ENCODE assay signal across 23 mouse cellular contexts in genomic region chr4:128784950-128785631, GRCm38 (mm10). TPM values are rescaled to one million over a fixed set of nuclear protein-coding genes. Genes with fewer than 3 reads are reported as not detected.
DNase-seq lines count a peak whose midpoint lies in the region; ATAC-seq lines count a peak whose summit lies in the region.
"Had no signal": no experiment of that assay in that cellular context is flagged by ENCODE, and none has a peak within 500 bp of the region (broad histone marks: within the 10 kb centered on the region; RNA-seq: fewer than 3 reads in every experiment).

No protein-coding gene starts in this region.

- no peaks in the 10 kb centered on the region for H3K9me3 ChIP-seq in heart, embryonic 12.5 days (replicated peaks)
- H3K9me3 ChIP-seq: embryonic facial prominence, embryonic 15.5 days; heart, embryonic 13.5 days; liver, embryonic 12.5 days; stomach, embryonic 15.5 days had no signal

- peak; percentile 3 for DNase-seq in embryo, embryonic 10 days (ENCODE audit: low spot score)
- no peak for DNase-seq in embryo, embryonic 10.5 days (ENCODE audit: low spot score)
- peak; percentile 30 to 46 for DNase-seq in right cerebral cortex, adult 2 months (ENCODE audit: low spot score in 2 of 2)
- no peak for DNase-seq in right cerebral cortex, postnatal 4 days
- peak; percentile 51 for DNase-seq in telencephalon, adult 2 months (ENCODE audit: low read depth, low spot score)
- DNase-seq in thymus, adult 18-20 months, result no peak
- DNase-seq: cerebellum, adult 8-10 months; cerebellum, postnatal 36 days; gastrocnemius, postnatal 10 days; heart, adult 18-20 months; heart, postnatal 14 days; kidney, adult 18-20 months; lung, adult 18-20 months; lung, postnatal 14 days; midbrain, embryonic 14.5 days; thymus, postnatal 14 days had no signal

- no peak overlapping the region for H3K27ac ChIP-seq in heart, embryonic 12.5 days (ENCODE audit: poor library complexity, severe bottlenecking)
- H3K27ac ChIP-seq: embryonic facial prominence, embryonic 15.5 days; heart, embryonic 13.5 days; liver, embryonic 12.5 days; stomach, embryonic 15.5 days had no signal

- no peak overlapping the region for H3K4me3 ChIP-seq in heart, embryonic 12.5 days
- H3K4me3 ChIP-seq: embryonic facial prominence, embryonic 15.5 days; heart, embryonic 13.5 days; liver, embryonic 12.5 days; stomach, embryonic 15.5 days had no signal

- no peaks in the 10 kb centered on the region for H3K27me3 ChIP-seq in heart, embryonic 12.5 days (replicated peaks)
- H3K27me3 ChIP-seq: embryonic facial prominence, embryonic 15.5 days; heart, embryonic 13.5 days; liver, embryonic 12.5 days; stomach, embryonic 15.5 days had no signal

- H3K9ac ChIP-seq in heart, embryonic 12.5 days, result no peak overlapping the region
- H3K9ac ChIP-seq: embryonic facial prominence, embryonic 15.5 days; heart, embryonic 13.5 days; liver, embryonic 12.5 days; stomach, embryonic 15.5 days had no signal

- peaks cover 18% of the 10 kb centered on the region for H3K4me1 ChIP-seq in heart, embryonic 12.5 days (replicated peaks)

- peaks cover 81% of the 10 kb centered on the region for H3K36me3 ChIP-seq in heart, embryonic 12.5 days

- WGBS in heart, embryonic 12.5 days, result 89% methylated on average over 15 of the region's 15 CpGs

- peak; percentile 76 for ATAC-seq in activated CD4-positive, CD25-positive, alpha-beta regulatory T cell, adult 4 months
- ATAC-seq in heart, embryonic 12.5 days (ENCODE audit: insufficient number of reproducible peaks, low FRiP score), result no peak
- ATAC-seq: forebrain, embryonic 14.5 days; liver, embryonic 12.5 days had no signal

- no peak overlapping the region for H3K4me2 ChIP-seq in heart, embryonic 12.5 days
- H3K4me2 ChIP-seq: embryonic facial prominence, embryonic 15.5 days; heart, embryonic 13.5 days; liver, embryonic 12.5 days; stomach, embryonic 15.5 days had no signal

RNA-seq across cellular contexts. Expression of gene Zfp362, which starts 20.8 kb away (rescaled TPM):
- polyA plus RNA-seq in activated CD4-positive, CD25-positive, alpha-beta regulatory T cell, adult 4 months (2017; shearing (Covaris generic)), result 10 to 100 TPM in 1 of 2 experiments, 1 to 10 TPM in 1; 6.9 to 13.2 TPM
- 21.3 and 21.8 TPM in 2 replicates for polyA plus RNA-seq in heart, embryonic 12.5 days (2016; fragmentation: Nextera tagmentation; extraction: Ambion mirVana)

RNA-seq across cellular contexts. Expression of gene A3galt2, which starts 29.9 kb away (rescaled TPM):
- not detected for polyA plus RNA-seq in activated CD4-positive, CD25-positive, alpha-beta regulatory T cell, adult 4 months (2017; shearing (Covaris generic))
- polyA plus RNA-seq in heart, embryonic 12.5 days (2016; fragmentation: Nextera tagmentation; extraction: Ambion mirVana), result 0.09 TPM in 2 replicates

Comparison
In these comparisons a context has a peak if more than half of its experiments do, and no peak if none do; other contexts are left out.
1. DNase-seq: peak in embryo, embryonic 10 days (single experiment), right cerebral cortex, adult 2 months (2 of 2) and telencephalon, adult 2 months (single experiment); none in embryo, embryonic 10.5 days (single experiment), right cerebral cortex, postnatal 4 days (single experiment) and thymus, adult 18-20 months (0 of 2).